8 mouse cellular contexts compared by ENCODE assay signal in genomic region chr1:184289733-184290416, GRCm38 (mm10).
DNase-seq lines count a peak whose midpoint lies in the region; ATAC-seq and TF ChIP-seq lines count a peak whose summit lies in the region.

No protein-coding gene starts in this region.

- DNase-seq in forebrain, embryonic 11.5 days (ENCODE audit: low spot score): no peak
- peak; percentile 31 for DNase-seq in NIH3T3 (ENCODE audit: low read depth)
- DNase-seq in heart, adult 2 months: peak; percentile 53 to 78
- peak; percentile 88 to 89 for DNase-seq in kidney, postnatal 25 days
- DNase-seq in right cerebral cortex, adult 2 months (ENCODE audit: low spot score in 2 of 2): no peak
- no peak for DNase-seq in thymus, postnatal 10 days (ENCODE audit: low spot score in 2 of 2)
- DNase-seq in right cerebral cortex, postnatal 4 days: no peak

- TF ChIP-seq EP300 in heart, adult 2 months (IDR thresholded peaks at IDR 0.05; ENCODE audit: insufficient read depth, low read depth, low read length): peak; percentile 76; the same call in 1 of the 2 replicates

- intact Hi-C loops in heart, adult 2 months (cut with DNase I): loop anchor here (1.0 to 10.0 kb wide), 4 partner anchors 151 to 575 kb away; no protein-coding TSS in a partner anchor

- TF ChIP-seq CTCF in heart, adult 2 months (IDR thresholded peaks at IDR 0.05): no peak

- H3K9ac ChIP-seq in forebrain, embryonic 16.5 days (replicated peaks; ENCODE audit: low read depth, low read length): no peak overlapping the region
- H3K9ac ChIP-seq in forebrain, embryonic 11.5 days (ENCODE audit: low read length): no peak overlapping the region
- H3K9ac ChIP-seq in heart, adult 2 months (ENCODE audit: low read depth, low read length): peak overlapping the region; percentile 38; the same call in 1 of the 2 replicates

- H3K4me2 ChIP-seq in forebrain, embryonic 16.5 days (ENCODE audit: low read length): no peak overlapping the region
- H3K4me2 ChIP-seq in forebrain, embryonic 11.5 days (ENCODE audit: low read depth, low read length, severe bottlenecking): no peak overlapping the region

- H3K36me3 ChIP-seq in forebrain, embryonic 16.5 days (ENCODE audit: control insufficient read depth, insufficient read depth): no peaks in the 10 kb centered on the region
- no peaks in the 10 kb centered on the region for H3K36me3 ChIP-seq in forebrain, embryonic 11.5 days (ENCODE audit: control insufficient read depth, insufficient read depth, low read length)
- H3K36me3 ChIP-seq in heart, adult 2 months (ENCODE audit: control insufficient read depth, insufficient read depth, low read length): peaks cover 2% of the 10 kb centered on the region; the same call in 1 of the 2 replicates

- no peak overlapping the region for H3K27ac ChIP-seq in forebrain, embryonic 16.5 days (ENCODE audit: low read length)
- H3K27ac ChIP-seq in forebrain, embryonic 11.5 days (ENCODE audit: low read depth, low read length): no peak overlapping the region
- H3K27ac ChIP-seq in heart, adult 2 months: peak overlapping the region; percentile 61

- H3K4me3 ChIP-seq in forebrain, embryonic 16.5 days (replicated peaks; ENCODE audit: low read length): no peak overlapping the region
- H3K4me3 ChIP-seq in forebrain, embryonic 11.5 days (ENCODE audit: low read depth, low read length): no peak overlapping the region
- no peak overlapping the region for H3K4me3 ChIP-seq in heart, adult 2 months

- H3K9me3 ChIP-seq in forebrain, embryonic 16.5 days (ENCODE audit: control insufficient read depth, low read length): no peaks in the 10 kb centered on the region
- H3K9me3 ChIP-seq in forebrain, embryonic 11.5 days (ENCODE audit: control insufficient read depth, low read length): no peaks in the 10 kb centered on the region

- WGBS in forebrain, embryonic 16.5 days: 25% methylated on average over 7 of the region's 7 CpGs
- 75% methylated on average over 7 of the region's 7 CpGs for WGBS in forebrain, embryonic 11.5 days
- 24% methylated on average over 7 of the region's 7 CpGs for WGBS in heart, adult 2 months

- H3K4me1 ChIP-seq in forebrain, embryonic 16.5 days (replicated peaks; ENCODE audit: control insufficient read depth, insufficient read depth, low read length): peaks cover 6% of the 10 kb centered on the region
- no peaks in the 10 kb centered on the region for H3K4me1 ChIP-seq in forebrain, embryonic 11.5 days (replicated peaks; ENCODE audit: control insufficient read depth, insufficient read depth, low read length)
- H3K4me1 ChIP-seq in heart, adult 2 months (ENCODE audit: control insufficient read depth, insufficient read depth, low read length): peaks cover 9% of the 10 kb centered on the region

- ATAC-seq in forebrain, embryonic 16.5 days: peak; percentile 45; the same call in 1 of the 2 replicates
- no peak for ATAC-seq in forebrain, embryonic 11.5 days (replicated peaks; ENCODE audit: low FRiP score)

- H3K27me3 ChIP-seq in forebrain, embryonic 16.5 days (replicated peaks; ENCODE audit: control insufficient read depth, insufficient read depth, low read length): no peaks in the 10 kb centered on the region
- no peaks in the 10 kb centered on the region for H3K27me3 ChIP-seq in forebrain, embryonic 11.5 days (ENCODE audit: control insufficient read depth, insufficient read depth, low read length)
- H3K27me3 ChIP-seq in heart, adult 2 months (ENCODE audit: control insufficient read depth, insufficient read depth, low read length): no peaks in the 10 kb centered on the region

- H3K79me2 ChIP-seq in heart, adult 2 months (replicated peaks; ENCODE audit: control insufficient read depth, insufficient read depth, low read length): no peaks in the 10 kb centered on the region

- peak; percentile 52; the same call in 1 of the 2 replicates for TF ChIP-seq POLR2A in heart, adult 2 months (IDR thresholded peaks at IDR 0.05; ENCODE audit: insufficient read depth, low read depth, low read length)

Comparison
In these comparisons a context has a peak if more than half of its experiments do, and no peak if none do; other contexts are left out.
1. DNase-seq: peak in NIH3T3 (single experiment), heart, adult 2 months (2 of 2) and kidney, postnatal 25 days (2 of 2); none in forebrain, embryonic 11.5 days (single experiment), right cerebral cortex, adult 2 months (0 of 2), thymus, postnatal 10 days (0 of 2) and right cerebral cortex, postnatal 4 days (single experiment).